Mouse (Mus musculus) hindbrain, embryonic 16.5 days (tissue): ENCODE measurements around the gene Jph4. TPM values are rescaled to one million over a fixed set of nuclear protein-coding genes. Genes with fewer than 3 reads are reported as not detected.
A peak's percentile ranks its signal among the peaks of the same experiment; 100 is the strongest.

Source experiments
- ATAC-seq: fragments of 200-750 bp; cut with Nextera tagmentation; 2 replicates; pipeline ENCODE4 v1.8.0; 2017; ENCODE audit warnings: moderate TSS enrichment, moderate library complexity
- H3K27ac ChIP-seq: fragments of 300-500 bp; sonication (generic); 2 replicates; pipeline ENCODE4 v1.5.1; 2014; ENCODE audit warnings: low read depth, mild to moderate bottlenecking, control low read depth, low read length, moderate library complexity
- H3K27me3 ChIP-seq: fragments of 300-500 bp; sonication (generic); replicated peaks from 2 replicates; pipeline ENCODE4 v1.6.1; 2014; ENCODE audit warnings: low read length; ENCODE audit not compliant: control insufficient read depth, insufficient read depth
- H3K36me3 ChIP-seq: fragments of 300-500 bp; sonication (generic); 2 replicates; pipeline ENCODE4 v1.6.1; 2014; ENCODE audit warnings: mild to moderate bottlenecking, low read length, moderate library complexity, mixed read lengths; ENCODE audit not compliant: control insufficient read depth, insufficient read depth
- H3K4me1 ChIP-seq: fragments of 300-500 bp; sonication (generic); 2 replicates; pipeline ENCODE4 v1.6.1; 2014; ENCODE audit warnings: low read depth, low read length; ENCODE audit not compliant: control insufficient read depth, insufficient read depth
- H3K4me2 ChIP-seq: fragments of 300-500 bp; sonication (generic); 2 replicates; pipeline ENCODE4 v1.6.1; 2014; ENCODE audit warnings: mild to moderate bottlenecking, low read length, control low read depth, moderate library complexity
- H3K4me3 ChIP-seq: fragments of 300-500 bp; sonication (generic); 2 replicates; pipeline ENCODE4 v1.5.1; 2014; ENCODE audit warnings: mild to moderate bottlenecking, low read length, control low read depth, moderate library complexity
- H3K9ac ChIP-seq: fragments of 300-500 bp; sonication (generic); 2 replicates; pipeline ENCODE4 v1.6.1; 2014; ENCODE audit warnings: low read depth, mild to moderate bottlenecking, control low read depth, low read length, moderate library complexity
- H3K9me3 ChIP-seq: fragments of 300-500 bp; sonication (generic); 2 replicates; pipeline ENCODE4 v1.6.1; 2014; ENCODE audit warnings: mild to moderate bottlenecking, low read length, moderate library complexity; ENCODE audit not compliant: control insufficient read depth
- WGBS: fragments of 180-500 bp; shearing (Covaris S2); extraction: QIAGEN DNeasy Blood & Tissue Kit; methylation state at CpG from one replicate; pipeline ENCODE4 v1.1.7; 2014; 5-methylcytosine and 5-hydroxymethylcytosine counted together
- polyA plus RNA-seq: library from polyadenylated mRNA; unstranded; fragments of >200 nt; fragmentation: Nextera tagmentation; extraction: Ambion mirVana; gene quantifications from 2 replicates; pipeline ENCODE4 v1.2.1, GENCODE M21; 2015

Gene Jph4
- polyA plus RNA-seq, 1 experiment from 2014 or later: 32.3 TPM

DNA sequence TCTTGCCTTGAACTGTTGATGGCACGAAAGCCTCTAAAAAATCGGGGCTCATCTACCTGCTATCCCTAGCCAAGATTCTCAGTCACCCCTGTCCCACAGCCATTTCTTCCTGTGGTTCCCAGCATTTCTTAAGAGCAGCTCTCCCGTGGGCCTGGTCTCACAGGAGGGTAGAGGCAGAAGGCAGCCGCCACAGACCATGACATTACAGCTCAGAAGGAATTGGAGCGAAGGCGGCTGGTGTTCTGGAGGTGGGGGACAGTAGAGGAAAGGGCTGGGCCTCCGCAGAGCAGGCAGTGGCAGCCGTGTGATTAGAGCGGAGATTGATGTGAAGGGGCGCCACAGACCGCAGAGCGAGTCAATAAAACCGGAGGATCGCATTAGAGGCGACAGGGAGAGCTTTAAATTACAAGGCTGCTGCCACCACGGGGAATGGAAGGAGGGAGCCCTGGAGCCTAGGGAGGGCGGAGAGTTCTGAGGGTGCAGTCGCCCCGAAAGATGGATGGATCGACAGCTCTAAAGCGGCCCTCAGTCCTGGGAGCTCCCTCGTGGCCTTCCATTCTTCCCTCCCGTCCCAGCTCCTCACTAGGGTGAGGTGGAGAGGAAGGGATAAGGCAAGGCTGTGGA lies 38.3 kb downstream of the Jph4 start:
- H3K27ac ChIP-seq: peak overlapping the region; percentile 86
- peak overlapping the region; percentile 8; the same call in 1 of the 2 replicates for H3K4me3 ChIP-seq
- H3K36me3 ChIP-seq: peaks cover 13% of the 10 kb centered on the region; the same call in 1 of the 2 replicates
- 6% methylated on average over 23 of the region's 23 CpGs for WGBS
- peak overlapping the region; percentile 23 for H3K4me2 ChIP-seq
- peaks cover 32% of the 10 kb centered on the region for H3K4me1 ChIP-seq
- ATAC-seq: peak; percentile 62
- peak overlapping the region; percentile 57 for H3K9ac ChIP-seq
- no peaks in the 10 kb centered on the region; the same call in 1 of the 2 replicates for H3K27me3 ChIP-seq
- H3K9me3 ChIP-seq: no peaks in the 10 kb centered on the region

- Histone ChIP-seq H3K27me3 (no peaks in the 10 kb centered on the region; the same call in 1 of the 2 replicates), H3K36me3 (peaks cover 19% of the 10 kb centered on the region; the same call in 1 of the 2 replicates), H3K9me3 (no peaks in the 10 kb centered on the region), H3K27ac (peak overlapping the region; percentile 86), H3K9ac (peak overlapping the region; percentile 57; the same call in 1 of the 2 replicates), H3K4me2 (peak overlapping the region; percentile 23), H3K4me3 (no peak overlapping the region), H3K4me1 (peaks cover 32% of the 10 kb centered on the region)
- peak; percentile 32; the same call in 1 of the 2 replicates for ATAC-seq
- WGBS: 14% methylated on average over 15 of the region's 15 CpGs
Observed at GRCm38 (mm10) chr14:55077481-55078365, 39.0 kb downstream of the Jph4 start.

DNA sequence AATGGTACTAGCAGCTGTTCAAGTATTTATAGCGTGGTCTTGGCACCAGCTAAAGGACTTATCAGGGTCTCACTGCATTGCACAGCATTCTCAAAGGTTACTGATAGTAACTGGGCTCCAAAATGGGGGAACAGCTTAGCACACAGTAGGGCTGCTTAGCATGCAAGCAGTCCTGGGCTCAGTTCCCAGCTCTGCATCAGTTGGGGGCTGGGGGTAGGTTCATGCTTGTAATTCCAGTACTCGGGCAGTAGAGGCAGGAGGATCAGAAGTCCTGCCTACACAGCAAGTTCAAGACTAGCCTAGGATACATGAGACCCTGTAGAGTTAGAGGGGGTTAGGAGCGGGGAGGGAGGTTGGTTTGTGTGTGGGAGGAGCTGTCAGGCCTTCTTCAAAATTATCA lies 39.8 kb downstream of the Jph4 start:
- H3K27ac ChIP-seq: no peak overlapping the region
- no peak for ATAC-seq
- H3K9me3 ChIP-seq: no peaks in the 10 kb centered on the region
- no peaks in the 10 kb centered on the region; the same call in 1 of the 2 replicates for H3K27me3 ChIP-seq
- H3K36me3 ChIP-seq: peaks cover 19% of the 10 kb centered on the region; the same call in 1 of the 2 replicates
- H3K4me1 ChIP-seq: peaks cover 32% of the 10 kb centered on the region
- H3K4me2 ChIP-seq: no peak overlapping the region
- no peak overlapping the region for H3K4me3 ChIP-seq
- WGBS: 75% methylated on average over 3 of the region's 3 CpGs
- H3K9ac ChIP-seq: no peak overlapping the region

GRCm38 (mm10) chr14:55076224-55076623 lies 40.5 kb downstream of the Jph4 start:
- WGBS: 44% methylated on average over 6 of the region's 6 CpGs
- H3K27ac ChIP-seq: peak overlapping the region; percentile 36
- no peak overlapping the region for H3K4me3 ChIP-seq
- H3K27me3 ChIP-seq: no peaks in the 10 kb centered on the region; the same call in 1 of the 2 replicates
- no peak overlapping the region for H3K4me2 ChIP-seq
- no peak for ATAC-seq
- H3K36me3 ChIP-seq: peaks cover 19% of the 10 kb centered on the region; the same call in 1 of the 2 replicates
- peaks cover 37% of the 10 kb centered on the region for H3K4me1 ChIP-seq
- no peak overlapping the region for H3K9ac ChIP-seq
- no peaks in the 10 kb centered on the region for H3K9me3 ChIP-seq

DNA sequence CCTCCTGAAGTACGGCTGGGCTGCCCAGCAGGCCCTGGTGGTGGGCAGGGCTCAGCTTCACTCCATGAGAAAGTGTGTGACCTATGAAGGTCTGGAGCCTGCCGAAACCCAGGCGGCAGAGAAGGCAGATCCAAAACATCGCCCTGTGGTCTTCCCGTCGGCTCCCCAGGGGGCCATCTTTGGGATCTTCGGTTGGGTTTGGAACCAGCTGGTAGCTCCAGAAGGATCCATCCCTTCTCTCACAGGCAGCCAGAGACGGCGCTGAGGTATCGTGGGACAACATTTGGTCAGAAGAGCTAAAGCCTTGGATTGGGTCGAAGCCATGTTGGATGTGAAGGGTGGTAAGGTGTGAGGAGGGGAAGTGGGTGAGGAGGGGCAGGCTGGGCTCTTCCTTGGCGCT lies 42.3 kb downstream of the Jph4 start:
- no peak for ATAC-seq
- WGBS: 92% methylated on average over 12 of the region's 12 CpGs
- Histone ChIP-seq H3K4me2 (no peak overlapping the region), H3K27me3 (no peaks in the 10 kb centered on the region; the same call in 1 of the 2 replicates), H3K4me3 (no peak overlapping the region), H3K27ac (no peak overlapping the region), H3K9me3 (no peaks in the 10 kb centered on the region), H3K36me3 (peaks cover 24% of the 10 kb centered on the region; the same call in 1 of the 2 replicates), H3K4me1 (peaks cover 32% of the 10 kb centered on the region), H3K9ac (no peak overlapping the region)

- H3K9ac ChIP-seq: peak overlapping the region; percentile 43
- no peaks in the 10 kb centered on the region; the same call in 1 of the 2 replicates for H3K27me3 ChIP-seq
- no peak overlapping the region for H3K4me3 ChIP-seq
- WGBS: 28% methylated on average over 19 of the region's 19 CpGs
- no peaks in the 10 kb centered on the region for H3K9me3 ChIP-seq
- no peak for ATAC-seq
- no peak overlapping the region for H3K4me2 ChIP-seq
- peaks cover 10% of the 10 kb centered on the region; the same call in 1 of the 2 replicates for H3K4me1 ChIP-seq
- H3K27ac ChIP-seq: peak overlapping the region; percentile 8; the same call in 1 of the 2 replicates
- peaks cover 38% of the 10 kb centered on the region for H3K36me3 ChIP-seq
Observed at GRCm38 (mm10) chr14:55071756-55072155, 45.0 kb downstream of the Jph4 start.

DNA sequence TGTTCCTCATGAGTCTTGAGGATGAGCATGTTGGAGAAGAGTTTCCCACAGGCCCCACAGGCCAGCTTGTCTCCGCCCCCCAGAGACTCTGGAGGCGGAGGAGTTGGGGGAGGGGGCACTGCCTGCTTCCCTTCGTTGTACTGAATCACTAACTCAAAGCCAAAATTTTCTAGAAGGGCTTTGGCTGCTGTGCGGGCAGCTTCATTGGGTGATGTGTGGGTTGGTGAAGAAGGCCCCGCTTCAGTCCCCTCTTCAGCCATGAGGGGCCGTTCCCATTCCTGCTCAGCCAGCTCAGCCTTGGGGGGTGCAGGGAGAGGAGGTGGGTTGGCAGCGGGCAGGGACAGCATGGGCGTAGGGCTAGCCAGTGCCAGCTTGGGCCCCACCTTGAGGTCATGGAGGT lies 50.7 kb downstream of the Jph4 start:
- no peak for ATAC-seq
- no peak overlapping the region for H3K9ac ChIP-seq
- 83% methylated on average over 8 of the region's 8 CpGs for WGBS
- H3K27ac ChIP-seq: no peak overlapping the region
- peaks cover 16% of the 10 kb centered on the region for H3K4me1 ChIP-seq
- H3K4me3 ChIP-seq: no peak overlapping the region
- H3K36me3 ChIP-seq: peaks cover 36% of the 10 kb centered on the region
- no peaks in the 10 kb centered on the region for H3K27me3 ChIP-seq
- H3K9me3 ChIP-seq: no peaks in the 10 kb centered on the region
- no peak overlapping the region for H3K4me2 ChIP-seq

DNA sequence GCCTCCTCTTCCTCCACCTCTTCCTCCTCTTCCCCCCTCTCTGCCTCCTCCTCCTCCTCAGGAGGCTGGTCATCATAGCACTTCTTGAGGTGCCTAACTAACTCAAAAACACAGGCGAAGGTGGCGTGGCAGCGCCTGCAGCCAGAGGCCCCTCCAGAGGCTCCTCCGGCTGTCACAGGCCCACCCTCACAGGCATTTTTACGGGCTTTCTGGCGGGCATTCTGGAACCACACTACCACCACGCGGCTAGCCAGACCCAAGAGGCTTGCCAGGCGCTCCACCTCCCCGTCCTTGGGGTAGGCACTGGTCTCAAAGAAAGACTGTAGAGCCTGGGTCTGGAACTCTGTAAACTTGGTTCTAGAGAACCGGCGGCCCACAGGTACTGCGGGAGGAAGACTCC lies 51.3 kb downstream of the Jph4 start:
- Histone ChIP-seq H3K4me3 (no peak overlapping the region), H3K4me1 (peaks cover 20% of the 10 kb centered on the region), H3K4me2 (no peak overlapping the region), H3K36me3 (peaks cover 35% of the 10 kb centered on the region), H3K27me3 (no peaks in the 10 kb centered on the region), H3K27ac (no peak overlapping the region), H3K9me3 (no peaks in the 10 kb centered on the region), H3K9ac (no peak overlapping the region)
- no peak for ATAC-seq
- 88% methylated on average over 13 of the region's 13 CpGs for WGBS
